Mouse (Mus musculus) forebrain, embryonic 12.5 days (tissue): ENCODE measurements around the gene Tdrd3. TPM values are rescaled to one million over a fixed set of nuclear protein-coding genes. Genes with fewer than 3 reads are reported as not detected.

ENCODE experiments used
- ATAC-seq: fragments of 200-750 bp; cut with Nextera tagmentation; 2 replicates; pipeline ENCODE4 v1.8.0; 2017; ENCODE audit warnings: moderate TSS enrichment; ENCODE audit not compliant: low FRiP score
- H3K27ac ChIP-seq: fragments of 300-500 bp; sonication (generic); 2 replicates; pipeline ENCODE4 v1.5.1; 2016; ENCODE audit warnings: mild to moderate bottlenecking
- H3K27me3 ChIP-seq: fragments of 300-500 bp; sonication (generic); 2 replicates; pipeline ENCODE4 v1.6.1; 2016; ENCODE audit warnings: mild to moderate bottlenecking
- H3K36me3 ChIP-seq: fragments of 300-500 bp; sonication (generic); replicated peaks from 2 replicates; pipeline ENCODE4 v1.6.1; 2016; ENCODE audit warnings: mild to moderate bottlenecking
- H3K4me1 ChIP-seq: fragments of 300-500 bp; sonication (generic); 2 replicates; pipeline ENCODE4 v1.6.1; 2016
- H3K4me2 ChIP-seq: fragments of 300-500 bp; sonication (generic); 2 replicates; pipeline ENCODE4 v1.6.1; 2016; ENCODE audit warnings: mild to moderate bottlenecking, moderate library complexity
- H3K4me3 ChIP-seq: fragments of 300-500 bp; sonication (generic); replicated peaks from 2 replicates; pipeline ENCODE4 v1.5.1; 2016; ENCODE audit warnings: mild to moderate bottlenecking
- H3K9ac ChIP-seq: fragments of 300-500 bp; sonication (generic); 2 replicates; pipeline ENCODE4 v1.6.1; 2016; ENCODE audit warnings: mild to moderate bottlenecking
- H3K9me3 ChIP-seq: fragments of 300-500 bp; sonication (generic); 2 replicates; pipeline ENCODE4 v1.6.1; 2016
- WGBS: fragments of 180-500 bp; shearing (Covaris S2); methylation state at CpG from one replicate; pipeline ENCODE4 v1.1.7; 2016; 5-methylcytosine and 5-hydroxymethylcytosine counted together
- polyA plus RNA-seq: library from polyadenylated mRNA; unstranded; fragments of >200 nt; fragmentation: Nextera tagmentation; extraction: Ambion mirVana; gene quantifications from 2 replicates; pipeline ENCODE4 v1.2.1, GENCODE M21; 2016

Gene Tdrd3
- polyA plus RNA-seq, 1 experiment from 2014 or later: 48.3 TPM

GRCm38 (mm10) chr14:87422432-87422831 is 6.0 kb downstream of the Tdrd3 start:
- H3K9me3 ChIP-seq: no peaks in the 10 kb centered on the region
- H3K36me3 ChIP-seq: peaks cover 3% of the 10 kb centered on the region
- no peaks in the 10 kb centered on the region for H3K27me3 ChIP-seq
- no peak overlapping the region for H3K4me2 ChIP-seq
- no peak overlapping the region for H3K4me3 ChIP-seq
- no peak for ATAC-seq
- WGBS: 90% methylated on average over 3 of the region's 3 CpGs
- H3K27ac ChIP-seq: no peak overlapping the region
- H3K9ac ChIP-seq: no peak overlapping the region
- peaks cover 15% of the 10 kb centered on the region for H3K4me1 ChIP-seq

- H3K36me3 ChIP-seq: no peaks in the 10 kb centered on the region
- H3K4me3 ChIP-seq: no peak overlapping the region
- H3K4me1 ChIP-seq: no peaks in the 10 kb centered on the region
- H3K27ac ChIP-seq: no peak overlapping the region
- ATAC-seq: no peak
- H3K9ac ChIP-seq: no peak overlapping the region
- H3K4me2 ChIP-seq: no peak overlapping the region
- no peaks in the 10 kb centered on the region for H3K27me3 ChIP-seq
- WGBS: 73% methylated on average over 7 of the region's 7 CpGs
- H3K9me3 ChIP-seq: no peaks in the 10 kb centered on the region
Measured at GRCm38 (mm10) chr14:87426297-87426922, 10.0 kb downstream of the Tdrd3 start.

GRCm38 (mm10) chr14:87427032-87427431 is 10.6 kb downstream of the Tdrd3 start:
- 87% methylated on average over 4 of the region's 4 CpGs for WGBS
- H3K4me1 ChIP-seq: no peaks in the 10 kb centered on the region
- H3K4me3 ChIP-seq: no peak overlapping the region
- H3K27ac ChIP-seq: no peak overlapping the region
- H3K27me3 ChIP-seq: no peaks in the 10 kb centered on the region
- H3K9ac ChIP-seq: no peak overlapping the region
- no peak overlapping the region for H3K4me2 ChIP-seq
- ATAC-seq: no peak
- no peaks in the 10 kb centered on the region for H3K36me3 ChIP-seq
- H3K9me3 ChIP-seq: no peaks in the 10 kb centered on the region

GRCm38 (mm10) chr14:87427659-87428289 is 11.3 kb downstream of the Tdrd3 start:
- H3K4me1 ChIP-seq: no peaks in the 10 kb centered on the region
- no peaks in the 10 kb centered on the region for H3K36me3 ChIP-seq
- no peak overlapping the region for H3K27ac ChIP-seq
- WGBS: 89% methylated on average over 5 of the region's 5 CpGs
- H3K27me3 ChIP-seq: no peaks in the 10 kb centered on the region
- H3K9ac ChIP-seq: no peak overlapping the region
- no peaks in the 10 kb centered on the region for H3K9me3 ChIP-seq
- H3K4me2 ChIP-seq: no peak overlapping the region
- no peak overlapping the region for H3K4me3 ChIP-seq
- no peak for ATAC-seq

DNA sequence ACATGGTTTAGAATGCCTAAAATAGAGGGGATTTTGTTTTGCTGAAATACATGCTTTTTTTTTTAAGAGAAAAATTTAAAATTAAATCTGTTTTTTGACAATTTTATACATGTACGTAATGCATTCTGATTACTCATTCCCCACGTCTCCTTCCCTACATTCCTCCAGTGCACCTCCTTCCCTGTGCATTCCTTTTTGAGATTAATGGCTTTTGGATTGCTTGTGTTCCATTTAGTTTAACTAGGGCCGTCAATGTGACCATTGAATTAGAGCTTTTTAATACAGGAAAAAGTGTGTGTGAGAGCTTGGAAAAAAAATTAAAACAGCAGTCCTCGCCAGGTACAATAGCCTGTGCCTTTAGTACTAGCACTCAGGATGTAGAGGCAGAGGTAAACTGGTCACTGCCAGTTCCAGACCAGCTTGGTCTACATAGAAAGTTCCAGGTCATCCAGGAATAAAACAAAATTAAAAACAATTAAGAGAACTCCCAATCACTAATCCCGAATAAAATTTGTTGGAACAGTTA is 17.0 kb downstream of the Tdrd3 start:
- ATAC-seq: no peak
- WGBS: 71% methylated on average over 5 of the region's 5 CpGs
- Histone ChIP-seq H3K27me3 (no peaks in the 10 kb centered on the region), H3K9me3 (no peaks in the 10 kb centered on the region), H3K9ac (no peak overlapping the region), H3K36me3 (peaks cover 7% of the 10 kb centered on the region), H3K4me3 (no peak overlapping the region), H3K27ac (no peak overlapping the region), H3K4me1 (no peaks in the 10 kb centered on the region), H3K4me2 (no peak overlapping the region)

GRCm38 (mm10) chr14:87435382-87435781 is 18.9 kb downstream of the Tdrd3 start:
- WGBS: 88% methylated on average over 4 of the region's 4 CpGs
- Histone ChIP-seq H3K4me2 (no peak overlapping the region), H3K9ac (no peak overlapping the region), H3K36me3 (peaks cover 7% of the 10 kb centered on the region), H3K27me3 (no peaks in the 10 kb centered on the region), H3K4me3 (no peak overlapping the region), H3K9me3 (no peaks in the 10 kb centered on the region), H3K27ac (no peak overlapping the region), H3K4me1 (peaks cover 6% of the 10 kb centered on the region)
- ATAC-seq: no peak

DNA sequence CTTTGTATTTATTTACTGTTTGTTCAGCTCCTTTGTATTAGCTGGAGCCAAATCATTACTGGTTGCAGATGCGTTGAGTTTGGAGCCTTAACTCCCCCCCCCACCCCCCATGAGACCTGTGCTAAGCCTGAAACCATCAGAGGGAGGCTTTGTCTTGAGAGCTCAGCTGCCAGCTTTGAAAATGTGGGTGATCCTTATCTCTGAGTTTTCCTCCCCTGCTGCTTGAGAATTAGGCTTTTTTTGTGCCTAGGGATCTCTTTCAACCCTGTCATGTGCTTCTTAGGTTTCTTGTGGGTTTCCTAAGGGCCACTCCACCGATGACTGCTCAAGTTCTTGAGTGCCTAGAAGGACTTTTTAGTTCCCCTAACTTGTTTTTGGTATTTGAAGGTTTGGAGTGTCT is 23.3 kb downstream of the Tdrd3 start:
- whole genome bisulfite sequencing: 6% methylated on average over 2 of the region's 2 CpGs

DNA sequence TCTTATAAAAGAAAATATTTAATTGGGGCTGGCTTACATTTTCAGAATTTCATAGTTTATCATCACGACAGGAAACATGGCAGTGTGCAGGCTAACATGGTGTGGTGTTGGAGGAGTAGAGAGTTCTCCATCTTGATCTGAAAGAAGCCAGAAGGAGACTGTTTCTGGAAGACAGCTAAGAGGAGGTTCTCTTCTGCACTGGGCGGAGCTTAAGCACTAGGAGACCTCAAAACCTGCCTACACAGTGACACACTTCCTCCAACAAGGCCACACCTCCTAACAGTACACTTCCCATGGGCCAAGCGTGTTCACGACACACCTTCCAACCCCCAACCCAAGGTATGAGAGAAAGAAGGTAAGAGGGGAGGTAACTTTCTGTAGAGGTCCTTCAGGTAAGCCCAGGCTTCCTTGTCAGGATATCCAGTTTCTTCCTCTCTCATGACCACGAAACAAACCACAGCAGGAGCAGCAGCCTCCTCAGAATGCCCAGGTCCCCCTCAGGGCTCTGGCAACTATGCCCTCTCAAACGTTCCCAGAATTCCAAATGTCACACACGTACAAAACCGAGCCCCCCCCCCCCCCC is 30.0 kb downstream of the Tdrd3 start:
- no peaks in the 10 kb centered on the region for H3K4me1 ChIP-seq
- no peak overlapping the region for H3K4me2 ChIP-seq
- no peaks in the 10 kb centered on the region for H3K9me3 ChIP-seq
- no peak overlapping the region for H3K9ac ChIP-seq
- H3K27ac ChIP-seq: no peak overlapping the region
- ATAC-seq: no peak
- no peaks in the 10 kb centered on the region for H3K27me3 ChIP-seq
- WGBS: 81% methylated on average over 8 of the region's 8 CpGs
- H3K4me3 ChIP-seq: no peak overlapping the region
- no peaks in the 10 kb centered on the region for H3K36me3 ChIP-seq

More for the DNA sequence above, 23.3 kb downstream of the Tdrd3 start:
- no peak overlapping the region for H3K27ac ChIP-seq
- no peak overlapping the region for H3K4me2 ChIP-seq
- no peak overlapping the region for H3K4me3 ChIP-seq
- H3K4me1 ChIP-seq: peaks cover 6% of the 10 kb centered on the region
- H3K36me3 ChIP-seq: peaks cover 7% of the 10 kb centered on the region
- no peak overlapping the region for H3K9ac ChIP-seq
- no peak for ATAC-seq
- H3K9me3 ChIP-seq: no peaks in the 10 kb centered on the region
- H3K27me3 ChIP-seq: no peaks in the 10 kb centered on the region

DNA sequence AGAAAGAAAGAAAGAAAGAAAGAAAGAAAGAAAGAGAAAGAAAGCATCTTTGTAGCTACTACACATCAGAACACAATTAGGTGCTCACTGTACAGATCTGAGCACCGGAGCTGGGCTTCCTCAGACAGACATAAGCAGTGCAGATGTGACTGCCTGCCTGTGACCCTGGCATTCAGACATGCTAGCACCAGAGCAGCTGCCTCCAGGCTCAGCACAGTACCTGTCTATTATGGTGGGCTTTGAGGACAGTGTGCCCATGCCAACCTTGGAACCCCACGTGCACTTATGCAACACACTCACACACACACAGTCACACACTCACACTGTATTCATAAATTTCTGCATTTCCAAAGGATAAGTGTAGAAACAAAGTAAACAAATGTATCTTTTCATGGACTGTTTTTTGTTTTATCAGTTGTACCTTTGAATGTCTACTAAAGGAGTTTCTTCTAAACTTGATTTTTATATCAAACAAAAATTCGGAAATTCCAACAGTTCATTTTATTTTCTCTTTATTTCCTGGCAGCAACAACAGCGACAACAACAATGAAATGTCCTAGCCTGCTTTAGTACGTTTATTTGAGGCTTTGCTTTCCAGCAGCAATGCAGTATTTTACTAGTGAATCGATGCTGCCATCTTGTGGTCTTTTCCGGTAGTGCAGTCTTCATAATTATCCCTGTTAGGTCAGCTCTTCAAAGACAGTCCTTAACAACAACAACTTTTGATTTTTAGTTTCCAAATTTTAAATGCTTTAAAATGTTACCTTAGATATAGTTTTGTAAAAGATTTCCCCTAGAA is 35.4 kb downstream of the Tdrd3 start:
- Histone ChIP-seq H3K4me2 (no peak overlapping the region), H3K4me3 (no peak overlapping the region), H3K9ac (no peak overlapping the region), H3K27me3 (no peaks in the 10 kb centered on the region), H3K36me3 (0 out of 2 replicates have a peak, but pooled peaks cover 2% of the 10 kb centered on the region), H3K4me1 (peaks cover 7% of the 10 kb centered on the region; the same call in 1 of the 2 replicates), H3K9me3 (no peaks in the 10 kb centered on the region), H3K27ac (0 out of 2 replicates have a peak overlapping the region, but pooled peaks have one; percentile 42)
- WGBS: 8% methylated on average over 7 of the region's 7 CpGs
- ATAC-seq: peak; percentile 82

DNA sequence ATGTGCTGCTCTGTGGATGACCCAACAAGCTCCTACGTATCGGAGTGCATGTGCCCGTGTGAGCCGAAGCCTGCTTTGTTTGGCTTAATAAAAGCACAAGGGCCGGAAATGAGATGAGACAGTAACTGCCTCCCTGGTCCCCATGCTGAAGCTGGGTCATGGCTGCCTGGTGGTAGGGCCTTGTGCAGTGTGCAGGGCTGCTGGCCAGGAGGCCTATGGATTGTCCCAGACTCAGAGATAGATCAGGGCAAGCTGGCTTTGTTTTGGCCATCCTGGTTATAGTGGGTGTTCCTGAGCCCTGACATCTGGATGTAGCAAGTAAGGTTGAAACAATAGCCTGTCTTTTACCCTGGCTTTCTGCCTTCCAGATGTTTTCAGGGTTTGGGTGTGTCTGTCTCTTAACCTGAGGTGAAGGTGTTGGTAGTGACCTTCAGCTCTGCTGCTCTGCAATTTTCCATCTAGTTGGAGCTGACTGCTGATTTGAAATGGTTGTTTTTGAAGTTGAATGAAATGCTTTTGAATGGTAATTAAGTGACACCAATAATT is 39.3 kb downstream of the Tdrd3 start:
- H3K4me3 ChIP-seq: no peak overlapping the region
- WGBS: 86% methylated on average over 5 of the region's 5 CpGs
- 0 out of 2 replicates have a peak, but pooled peaks cover 7% of the 10 kb centered on the region for H3K36me3 ChIP-seq
- H3K27me3 ChIP-seq: no peaks in the 10 kb centered on the region
- no peak overlapping the region for H3K27ac ChIP-seq
- H3K9me3 ChIP-seq: no peaks in the 10 kb centered on the region
- no peak overlapping the region for H3K9ac ChIP-seq
- H3K4me2 ChIP-seq: no peak overlapping the region
- peaks cover 7% of the 10 kb centered on the region; the same call in 1 of the 2 replicates for H3K4me1 ChIP-seq
- ATAC-seq: no peak

GRCm38 (mm10) chr14:87459777-87460176 is 43.3 kb downstream of the Tdrd3 start:
- H3K9ac ChIP-seq: no peak overlapping the region
- no peaks in the 10 kb centered on the region for H3K9me3 ChIP-seq
- no peak overlapping the region for H3K4me3 ChIP-seq
- H3K27me3 ChIP-seq: no peaks in the 10 kb centered on the region
- peaks cover 4% of the 10 kb centered on the region; the same call in 1 of the 2 replicates for H3K4me1 ChIP-seq
- no peak for ATAC-seq
- H3K36me3 ChIP-seq: 0 out of 2 replicates have a peak, but pooled peaks cover 5% of the 10 kb centered on the region
- no peak overlapping the region for H3K27ac ChIP-seq
- WGBS: 86% methylated on average over 1 of the region's 1 CpGs
- H3K4me2 ChIP-seq: no peak overlapping the region

DNA sequence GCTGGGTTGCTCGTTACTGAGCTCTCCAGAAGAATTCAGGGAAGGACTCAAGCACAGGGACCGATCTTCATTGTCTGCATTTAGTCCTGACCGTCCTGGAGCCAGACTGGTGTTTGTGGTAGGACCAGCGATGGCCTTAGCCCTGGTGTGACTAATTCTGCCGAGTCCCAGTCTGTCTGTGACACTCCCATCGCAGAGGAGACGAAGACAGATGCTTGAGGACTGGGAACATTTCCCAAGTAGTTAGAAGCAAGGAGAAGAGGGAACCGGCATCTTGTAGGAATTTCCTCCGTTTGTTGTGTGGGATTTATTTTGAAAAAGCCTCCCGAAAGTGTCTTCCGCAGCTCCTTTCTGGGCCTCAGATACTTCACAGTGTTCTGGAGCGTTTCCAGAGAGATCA is 45.1 kb downstream of the Tdrd3 start:
- no peak overlapping the region for H3K9ac ChIP-seq
- no peaks in the 10 kb centered on the region for H3K4me1 ChIP-seq
- no peak overlapping the region for H3K4me3 ChIP-seq
- H3K4me2 ChIP-seq: no peak overlapping the region
- no peak for ATAC-seq
- 77% methylated on average over 12 of the region's 12 CpGs for WGBS
- 0 out of 2 replicates have a peak, but pooled peaks cover 5% of the 10 kb centered on the region for H3K36me3 ChIP-seq
- H3K9me3 ChIP-seq: no peaks in the 10 kb centered on the region
- H3K27ac ChIP-seq: no peak overlapping the region
- H3K27me3 ChIP-seq: no peaks in the 10 kb centered on the region
